Mouse (Mus musculus) megakaryocyte-erythroid progenitor cell, adult 5-6 weeks (primary cell): ENCODE data around the gene 9430097D07Rik. TPM values are rescaled to one million over a fixed set of nuclear protein-coding genes. Genes with fewer than 3 reads are reported as not detected.
A peak's percentile ranks its signal among the peaks of the same experiment; 100 is the strongest.

ENCODE experiments used
- ATAC-seq: replicated peaks from 2 replicates; pipeline ENCODE4 v1.8.0; 2016; ENCODE audit warnings: mild to moderate bottlenecking, inconsistent platforms; ENCODE audit not compliant: severe bottlenecking, poor library complexity, low FRiP score, low TSS enrichment
- total RNA-seq, 2 experiments: library from RNA; stranded (forward) in 1 of 2; stranded (reverse) in 1 of 2; fragments of 200-1000, 215-1000 nt in 1 of 2; fragments of >200 nt in 1 of 2; fragmentation: Nextera tagmentation in 1 of 2; gene quantifications; 2 replicates each; pipeline ENCODE4 v1.2.3; 2014 to 2017

Gene 9430097D07Rik
- total RNA-seq, 2 experiments from 2014 or later: 0.75 TPM; not detected in 1

DNA sequence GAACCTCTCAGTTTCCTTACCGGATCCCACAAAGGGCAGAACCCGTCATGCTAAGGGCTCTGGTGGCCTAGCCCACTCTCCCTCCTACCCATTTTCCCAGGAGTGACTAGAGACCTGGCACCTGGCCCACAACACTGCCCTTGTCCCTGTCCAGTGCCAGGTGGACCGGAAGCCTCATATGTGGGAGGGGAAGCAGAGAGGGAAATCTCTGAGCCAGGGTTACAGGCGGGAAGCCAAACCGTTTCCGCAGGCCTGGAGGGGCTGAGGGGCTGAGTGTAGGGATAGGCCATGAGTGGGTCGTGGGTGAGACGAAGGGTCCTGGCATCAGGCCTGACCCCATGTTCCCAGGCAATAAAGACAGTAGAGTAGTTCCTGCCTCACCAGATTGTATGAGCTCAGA, 23.0 kb upstream of the 9430097D07Rik start:
- no peak for ATAC-seq

GRCm38 (mm10) chr2:32597699-32598098, 22.2 kb upstream of the 9430097D07Rik start:
- no peak for ATAC-seq

GRCm38 (mm10) chr2:32597248-32597647, 21.8 kb upstream of the 9430097D07Rik start:
- no peak for ATAC-seq

GRCm38 (mm10) chr2:32596725-32597124, 21.2 kb upstream of the 9430097D07Rik start:
- no peak for ATAC-seq

- no peak for ATAC-seq
Observed at GRCm38 (mm10) chr2:32591249-32591648, 15.8 kb upstream of the 9430097D07Rik start.

- no peak for ATAC-seq
Observed at GRCm38 (mm10) chr2:32590224-32590623, 14.7 kb upstream of the 9430097D07Rik start.

DNA sequence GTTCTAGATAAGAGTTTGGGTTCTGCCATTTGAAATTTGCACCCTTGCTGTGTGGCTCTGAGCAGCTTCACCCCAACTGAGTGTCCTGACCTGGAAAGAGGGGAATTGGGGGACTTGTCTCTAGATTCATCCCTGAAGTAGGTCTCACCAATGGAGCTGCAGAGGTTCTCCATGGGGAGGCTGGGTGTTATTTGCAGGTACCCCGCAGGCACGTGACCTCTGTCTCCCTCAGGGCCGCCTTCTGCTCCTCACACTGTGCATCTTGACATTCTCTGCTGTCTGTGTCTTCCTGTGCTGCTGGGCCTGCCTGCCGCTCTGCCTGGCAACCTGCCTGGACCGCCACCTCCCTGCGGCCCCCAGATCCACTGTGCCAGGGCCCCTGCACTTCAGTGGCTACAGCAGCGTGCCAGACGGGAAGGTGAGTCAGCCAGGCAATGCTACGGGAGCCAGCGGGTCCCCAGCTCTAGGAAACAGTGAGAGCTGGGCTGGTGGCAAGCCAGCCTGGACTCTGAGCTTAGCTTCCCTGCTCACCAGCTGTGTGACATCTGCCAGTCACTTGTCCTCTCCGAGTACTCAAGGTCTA, 13.8 kb upstream of the 9430097D07Rik start:
- no peak for ATAC-seq

GRCm38 (mm10) chr2:32587731-32588321, 12.3 kb upstream of the 9430097D07Rik start:
- peak; percentile 10; the same call in 1 of the 2 replicates for ATAC-seq

DNA sequence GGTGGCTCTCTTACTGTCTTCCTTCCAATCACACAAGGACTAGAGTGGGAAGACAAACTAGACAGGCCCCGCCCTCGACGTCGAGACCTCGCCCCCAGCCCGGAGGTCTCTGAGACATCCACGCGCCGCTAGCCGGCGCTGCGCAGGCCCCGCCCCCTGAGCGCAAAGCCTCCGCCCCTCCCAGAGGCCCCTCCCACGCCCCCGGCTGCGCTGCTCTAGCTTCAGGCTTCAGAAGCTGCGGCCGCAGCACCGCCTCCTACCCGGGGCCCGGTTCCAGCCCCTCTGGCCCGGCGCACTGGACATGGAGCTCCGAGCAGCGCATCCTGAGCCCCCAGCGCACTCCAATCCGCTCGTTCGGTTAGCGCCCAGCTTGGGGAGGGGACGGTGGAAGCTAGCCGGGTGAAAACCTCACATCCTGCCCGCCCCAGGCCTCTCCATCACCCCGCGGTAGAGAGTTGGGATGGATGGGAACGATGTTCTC, 11.4 kb upstream of the 9430097D07Rik start, which contains the start of gene St6galnac4:
St6galnac4 (plus strand) TSS at position 225 of the 481 bp plus-strand sequence.
- ATAC-seq: peak; percentile 76

DNA sequence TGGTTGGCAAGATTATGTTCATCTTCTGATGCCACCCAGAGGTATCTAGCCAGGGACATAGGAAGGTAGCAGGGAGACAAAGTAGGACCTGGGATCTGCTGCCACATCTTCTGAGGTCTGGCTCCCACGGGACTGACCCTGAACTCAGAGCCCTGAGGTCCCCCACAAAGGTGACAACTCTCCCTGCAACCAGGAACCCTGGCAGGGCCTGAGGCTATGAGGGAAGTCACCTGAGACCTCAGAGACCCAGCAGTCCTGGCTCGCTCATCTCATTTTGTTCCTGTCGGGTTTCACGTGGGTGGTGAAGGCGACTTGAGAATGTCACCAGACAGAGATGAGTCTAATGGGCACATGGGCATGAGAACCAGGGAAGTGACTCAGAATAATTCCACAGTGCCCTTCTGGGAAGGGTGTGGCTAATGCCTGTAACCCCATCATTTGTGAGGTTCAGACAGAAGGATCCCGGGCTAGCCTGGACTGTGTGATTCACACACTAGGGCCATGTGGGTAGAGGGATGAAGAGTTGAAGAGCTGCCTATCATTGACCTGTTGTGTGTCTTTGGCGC, 9.7 kb upstream of the 9430097D07Rik start:
- no peak for ATAC-seq

DNA sequence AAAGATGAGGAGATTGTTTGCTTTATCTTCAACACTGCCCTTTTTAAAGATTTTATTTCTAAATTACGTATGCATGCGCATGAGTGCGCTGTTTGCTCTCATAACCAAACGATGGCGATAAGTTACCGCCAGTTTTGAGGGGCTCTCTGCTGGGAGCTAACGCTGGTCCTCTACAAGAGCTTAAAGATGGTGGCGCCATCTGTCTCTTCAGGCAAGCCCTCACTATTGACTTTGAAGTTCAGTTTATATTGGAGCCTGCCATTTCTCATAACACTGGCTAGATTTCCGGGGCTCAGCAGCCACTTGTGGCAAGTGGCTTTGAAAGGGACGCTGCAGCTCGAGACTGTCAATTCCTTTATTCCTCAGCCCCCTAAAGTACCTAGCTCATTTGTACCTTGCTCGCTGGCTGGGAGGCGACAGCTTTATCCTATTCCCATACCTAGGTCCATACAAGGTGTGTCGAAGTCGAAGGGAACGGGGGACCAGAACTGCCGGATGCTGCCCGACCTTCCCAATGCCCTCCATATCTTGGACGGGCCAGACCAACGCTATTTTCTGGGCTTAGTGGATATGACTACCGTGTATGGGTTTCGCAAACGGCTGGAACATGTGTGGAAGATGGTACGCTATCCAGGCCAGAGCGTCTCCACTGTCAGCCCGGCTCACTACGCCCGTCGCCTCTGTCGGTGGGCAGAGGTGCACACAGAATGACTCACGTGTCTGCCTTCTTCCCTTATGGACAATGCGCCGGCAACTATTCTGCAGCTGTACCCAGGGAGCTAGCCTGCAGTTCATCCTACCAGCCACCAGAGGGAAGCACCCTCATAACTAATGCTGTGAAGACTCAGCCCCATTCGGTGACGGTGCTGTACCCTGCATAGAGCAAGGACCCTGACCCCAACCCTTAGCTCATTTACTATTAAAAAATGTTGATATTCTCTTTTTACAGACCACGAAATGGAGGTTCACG, 7.6 kb upstream of the 9430097D07Rik start:
- ATAC-seq: peak; percentile 50

DNA sequence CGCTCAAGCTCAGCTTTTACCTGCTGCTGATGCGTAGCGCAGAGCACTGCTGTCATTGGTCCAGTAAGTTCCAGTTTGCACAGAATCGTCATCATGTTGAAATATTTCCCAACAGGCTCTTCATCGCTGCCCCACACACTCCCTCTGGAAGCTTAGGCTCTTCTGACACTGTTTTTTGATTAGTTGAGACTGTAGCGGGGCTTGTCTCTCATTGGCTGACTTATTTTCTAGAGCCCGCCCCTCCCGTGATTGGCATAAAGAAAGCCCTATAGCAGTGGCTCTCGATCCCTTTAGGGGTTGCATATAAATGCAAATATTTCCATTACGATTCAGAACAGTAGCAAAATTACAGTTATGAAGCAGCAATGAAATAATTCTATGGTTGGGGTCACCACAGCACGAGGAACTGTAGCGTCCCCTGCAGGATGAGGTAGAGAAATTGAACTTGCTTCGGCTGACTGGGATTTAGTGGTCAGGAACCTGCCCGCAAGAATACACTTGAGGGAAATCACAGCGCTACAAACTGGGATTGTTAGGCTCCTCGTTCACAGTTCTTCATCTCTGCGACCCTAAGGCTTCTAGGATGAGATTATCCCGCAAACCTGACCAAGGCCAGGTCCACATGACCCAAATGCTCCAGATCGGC, 6.1 kb upstream of the 9430097D07Rik start:
- 0 out of 2 replicates have a peak, but pooled peaks have one; percentile 24 for ATAC-seq

GRCm38 (mm10) chr2:32578146-32579046, 2.9 kb upstream of the 9430097D07Rik start:
- ATAC-seq: no peak

DNA sequence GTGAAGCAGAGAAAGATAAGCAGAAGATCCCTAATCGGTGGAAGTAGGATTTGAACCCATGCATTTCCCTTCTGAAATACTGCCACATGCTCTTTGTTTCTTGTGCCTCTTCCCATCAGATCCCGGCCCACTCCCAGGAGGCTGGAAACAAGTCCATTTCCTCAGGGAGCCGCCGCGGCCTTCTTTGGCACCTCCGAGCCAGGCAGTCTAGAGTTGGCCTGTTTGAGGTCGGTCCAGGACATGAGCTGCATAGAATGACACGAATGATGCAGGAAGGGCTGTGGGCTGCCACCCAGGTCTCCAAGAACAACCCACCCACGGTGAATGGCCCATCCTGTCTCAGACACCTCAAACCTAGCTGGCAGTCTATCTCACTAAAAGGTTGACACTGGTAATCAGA, 1.0 kb upstream of the 9430097D07Rik start:
- ATAC-seq: no peak

DNA sequence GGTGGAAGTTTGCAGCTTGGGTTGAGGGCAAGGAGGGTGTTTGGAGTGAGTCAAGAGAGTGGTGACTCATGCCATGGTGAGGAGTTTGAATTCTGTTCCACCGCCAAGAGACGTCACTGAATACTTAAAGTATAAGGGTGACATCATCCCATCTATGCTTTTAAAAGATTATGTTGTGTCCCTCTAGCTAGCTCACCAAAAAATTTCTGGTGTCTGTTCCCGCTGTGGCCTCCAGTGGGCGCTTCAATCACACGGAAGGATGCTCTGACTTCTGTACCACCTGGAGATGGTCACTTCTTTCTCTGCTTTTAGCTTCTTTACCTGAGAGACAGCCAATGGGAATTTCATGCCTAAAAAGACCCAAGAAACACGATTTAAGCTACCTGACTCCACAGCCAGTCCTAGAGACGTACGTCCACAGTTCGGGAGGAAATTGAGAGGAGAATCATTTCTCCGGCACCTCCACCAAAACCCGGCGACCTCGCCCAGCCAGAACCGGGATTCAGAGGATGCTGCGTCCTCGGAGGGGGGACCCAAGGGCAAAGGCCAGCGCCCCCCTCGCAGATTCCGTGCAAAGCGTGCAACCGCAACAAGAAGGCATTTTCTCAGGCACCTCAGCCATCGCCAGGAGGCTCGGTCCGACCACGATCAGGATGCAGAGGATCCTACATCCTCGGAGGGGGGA, 441 bp downstream of the 9430097D07Rik start:
- peak; percentile 20; the same call in 1 of the 2 replicates for ATAC-seq

- no peak for ATAC-seq
Observed at GRCm38 (mm10) chr2:32574497-32574896, 987 bp downstream of the 9430097D07Rik start, which contains the start of gene Pip5kl1. TSS of gene Pip5kl1 (plus strand) at chr2:32574797.

DNA sequence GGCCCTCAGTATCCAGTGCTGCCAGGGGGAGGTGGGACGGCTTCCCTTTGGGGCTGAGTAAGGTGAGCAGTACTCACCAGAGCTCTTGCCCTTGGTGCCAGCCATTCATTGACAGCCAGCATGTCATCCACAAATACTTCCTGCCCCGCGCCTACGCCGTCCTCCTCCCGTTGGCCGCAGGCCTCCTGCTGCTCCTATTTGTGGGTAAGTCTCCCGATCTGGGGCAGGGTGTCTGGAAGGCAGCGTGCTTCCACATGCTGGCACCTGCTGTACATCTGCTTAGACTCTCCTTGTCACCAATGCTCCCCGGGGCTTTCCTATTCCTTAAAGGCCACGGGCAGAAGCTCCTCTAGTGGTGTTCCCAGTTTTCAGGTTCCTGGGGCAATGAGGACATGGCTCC, 3.3 kb downstream of the 9430097D07Rik start:
- no peak for ATAC-seq
